Mouse (Mus musculus): ENCODE measurements around the gene Kcnip1. TPM values are rescaled to one million over a fixed set of nuclear protein-coding genes. Genes with fewer than 3 reads are reported as not detected.

The Kcnip1 gene
- polyA plus RNA-seq, 1 experiment: not detected

- Histone ChIP-seq H3K4me3 (ENCODE audit: insufficient read depth, low read depth, low read length) (no peak overlapping the region), H3K4me1 (ENCODE audit: control insufficient read depth, insufficient read depth, low read length) (no peaks in the 10 kb centered on the region), H3K27me3 (replicated peaks; ENCODE audit: control insufficient read depth, insufficient read depth, low read length) (no peaks in the 10 kb centered on the region; the same call in 1 of the 2 replicates), H3K36me3 (ENCODE audit: control insufficient read depth, insufficient read depth, low read length) (no peaks in the 10 kb centered on the region), H3K27ac (ENCODE audit: insufficient read depth, low read depth, low read length) (no peak overlapping the region)
- no peak for TF ChIP-seq POLR2A (IDR thresholded peaks at IDR 0.05; ENCODE audit: low read depth, low read length)
- peak; percentile 24; the same call in 1 of the 2 replicates for TF ChIP-seq CTCF (conservative IDR thresholded peaks at IDR 0.05; ENCODE audit: insufficient read depth, insufficient read length, low read depth, low read length)
- DNase-seq: no peak
- WGBS: 65% methylated on average over 5 of the region's 5 CpGs
These were observed 147.0 kb downstream of the Kcnip1 start for GRCm38 (mm10) chr11:33845931-33846330.

- H3K4me3 ChIP-seq (ENCODE audit: insufficient read depth, low read depth, low read length): no peak overlapping the region
These were observed 149.6 kb downstream of the Kcnip1 start for GRCm38 (mm10) chr11:33843294-33843864.

GRCm38 (mm10) chr11:33839049-33839448, 153.9 kb downstream of the Kcnip1 start:
- TF ChIP-seq POLR2A (IDR thresholded peaks at IDR 0.05; ENCODE audit: low read depth, low read length) (no peak), CTCF (conservative IDR thresholded peaks at IDR 0.05; ENCODE audit: insufficient read depth, insufficient read length, low read depth, low read length) (no peak)
- H3K27me3 ChIP-seq (replicated peaks; ENCODE audit: control insufficient read depth, insufficient read depth, low read length): no peaks in the 10 kb centered on the region; the same call in 1 of the 2 replicates
- no peaks in the 10 kb centered on the region for H3K4me1 ChIP-seq (ENCODE audit: control insufficient read depth, insufficient read depth, low read length)
- no peak overlapping the region for H3K27ac ChIP-seq (ENCODE audit: insufficient read depth, low read depth, low read length)
- no peak for DNase-seq
- no peaks in the 10 kb centered on the region for H3K36me3 ChIP-seq (ENCODE audit: control insufficient read depth, insufficient read depth, low read length)
- WGBS: 61% methylated on average over 3 of the region's 3 CpGs
- H3K4me3 ChIP-seq (ENCODE audit: insufficient read depth, low read depth, low read length): no peak overlapping the region

More at GRCm38 (mm10) chr11:33843294-33843864, 149.6 kb downstream of the Kcnip1 start:
- 2% methylated on average over 52 of the region's 52 CpGs for WGBS
- Histone ChIP-seq H3K4me1 (ENCODE audit: control insufficient read depth, insufficient read depth, low read length) (no peaks in the 10 kb centered on the region), H3K27ac (ENCODE audit: insufficient read depth, low read depth, low read length) (no peak overlapping the region), H3K27me3 (replicated peaks; ENCODE audit: control insufficient read depth, insufficient read depth, low read length) (no peaks in the 10 kb centered on the region; the same call in 1 of the 2 replicates), H3K36me3 (ENCODE audit: control insufficient read depth, insufficient read depth, low read length) (no peaks in the 10 kb centered on the region)
- DNase-seq: no peak
- TF ChIP-seq CTCF (conservative IDR thresholded peaks at IDR 0.05; ENCODE audit: insufficient read depth, insufficient read length, low read depth, low read length) (no peak), POLR2A (IDR thresholded peaks at IDR 0.05; ENCODE audit: low read depth, low read length) (no peak)

- DNase-seq: no peak
- Histone ChIP-seq H3K4me3 (ENCODE audit: insufficient read depth, low read depth, low read length) (no peak overlapping the region), H3K27me3 (replicated peaks; ENCODE audit: control insufficient read depth, insufficient read depth, low read length) (no peaks in the 10 kb centered on the region), H3K36me3 (ENCODE audit: control insufficient read depth, insufficient read depth, low read length) (no peaks in the 10 kb centered on the region), H3K4me1 (ENCODE audit: control insufficient read depth, insufficient read depth, low read length) (no peaks in the 10 kb centered on the region), H3K27ac (ENCODE audit: insufficient read depth, low read depth, low read length) (no peak overlapping the region)
- 74% methylated on average over 2 of the region's 2 CpGs for WGBS
- TF ChIP-seq POLR2A (IDR thresholded peaks at IDR 0.05; ENCODE audit: low read depth, low read length) (no peak), CTCF (conservative IDR thresholded peaks at IDR 0.05; ENCODE audit: insufficient read depth, insufficient read length, low read depth, low read length) (no peak)
These were observed 163.2 kb downstream of the Kcnip1 start for GRCm38 (mm10) chr11:33829774-33830173.

GRCm38 (mm10) chr11:33827829-33828206, 165.1 kb downstream of the Kcnip1 start:
- no peak for DNase-seq
- WGBS: 79% methylated on average over 6 of the region's 6 CpGs
- no peaks in the 10 kb centered on the region for H3K36me3 ChIP-seq (ENCODE audit: control insufficient read depth, insufficient read depth, low read length)
- H3K4me3 ChIP-seq (ENCODE audit: insufficient read depth, low read depth, low read length): no peak overlapping the region
- no peak overlapping the region for H3K27ac ChIP-seq (ENCODE audit: insufficient read depth, low read depth, low read length)
- no peaks in the 10 kb centered on the region for H3K27me3 ChIP-seq (replicated peaks; ENCODE audit: control insufficient read depth, insufficient read depth, low read length)
- H3K4me1 ChIP-seq (ENCODE audit: control insufficient read depth, insufficient read depth, low read length): no peaks in the 10 kb centered on the region
- TF ChIP-seq CTCF (conservative IDR thresholded peaks at IDR 0.05; ENCODE audit: insufficient read depth, insufficient read length, low read depth, low read length) (no peak), POLR2A (IDR thresholded peaks at IDR 0.05; ENCODE audit: low read depth, low read length) (no peak)

- WGBS: 67% methylated on average over 12 of the region's 12 CpGs
- Histone ChIP-seq H3K4me1 (ENCODE audit: control insufficient read depth, insufficient read depth, low read length) (no peaks in the 10 kb centered on the region), H3K27me3 (replicated peaks; ENCODE audit: control insufficient read depth, insufficient read depth, low read length) (no peaks in the 10 kb centered on the region), H3K27ac (ENCODE audit: insufficient read depth, low read depth, low read length) (no peak overlapping the region), H3K4me3 (ENCODE audit: insufficient read depth, low read depth, low read length) (no peak overlapping the region), H3K36me3 (ENCODE audit: control insufficient read depth, insufficient read depth, low read length) (no peaks in the 10 kb centered on the region)
- peak; percentile 27 for DNase-seq
- TF ChIP-seq POLR2A (IDR thresholded peaks at IDR 0.05; ENCODE audit: low read depth, low read length): no peak
- no peak for TF ChIP-seq CTCF (conservative IDR thresholded peaks at IDR 0.05; ENCODE audit: insufficient read depth, insufficient read length, low read depth, low read length)
These were observed 165.7 kb downstream of the Kcnip1 start for GRCm38 (mm10) chr11:33827085-33827828.

- 32% methylated on average over 6 of the region's 6 CpGs for WGBS
- no peak for TF ChIP-seq POLR2A (IDR thresholded peaks at IDR 0.05; ENCODE audit: low read depth, low read length)
- TF ChIP-seq CTCF (conservative IDR thresholded peaks at IDR 0.05; ENCODE audit: insufficient read depth, insufficient read length, low read depth, low read length): no peak
- Histone ChIP-seq H3K36me3 (ENCODE audit: control insufficient read depth, insufficient read depth, low read length) (no peaks in the 10 kb centered on the region), H3K4me3 (ENCODE audit: insufficient read depth, low read depth, low read length) (no peak overlapping the region), H3K4me1 (ENCODE audit: control insufficient read depth, insufficient read depth, low read length) (no peaks in the 10 kb centered on the region), H3K27ac (ENCODE audit: insufficient read depth, low read depth, low read length) (no peak overlapping the region), H3K27me3 (replicated peaks; ENCODE audit: control insufficient read depth, insufficient read depth, low read length) (no peaks in the 10 kb centered on the region)
- DNase-seq: no peak
These were observed 168.2 kb downstream of the Kcnip1 start for GRCm38 (mm10) chr11:33824739-33825138.
